Mouse (Mus musculus): ENCODE measurements at regions not wholly inside any gene's neighbourhood (a gene's known extent, or its start where the extent isn't known, plus 50 kb on each side); places are given as distances from the start of the nearest gene placed in this dataset.

GRCm38 (mm10) chr17:47135391-47135790 lies 125.0 kb upstream of the Ubr2 start:
- TF ChIP-seq POLR2A (IDR thresholded peaks at IDR 0.05; ENCODE audit: control insufficient read depth, extremely low read depth, insufficient read depth, low read length, poor library complexity) = no peak
- no peak for TF ChIP-seq CTCF (IDR thresholded peaks at IDR 0.05; ENCODE audit: borderline replicate concordance, control insufficient read depth, extremely low read depth, insufficient read depth, low read length, poor library complexity)

Measured in thymus, adult 2 months (tissue).